Mouse (Mus musculus): Measurements from ENCODE around the gene Pgs1. TPM values are rescaled to one million over a fixed set of nuclear protein-coding genes. Genes with fewer than 3 reads are reported as not detected.

Gene Pgs1
- total RNA-seq, 2 experiments from 2014 or later: 82.8 to 86.3 TPM

DNA sequence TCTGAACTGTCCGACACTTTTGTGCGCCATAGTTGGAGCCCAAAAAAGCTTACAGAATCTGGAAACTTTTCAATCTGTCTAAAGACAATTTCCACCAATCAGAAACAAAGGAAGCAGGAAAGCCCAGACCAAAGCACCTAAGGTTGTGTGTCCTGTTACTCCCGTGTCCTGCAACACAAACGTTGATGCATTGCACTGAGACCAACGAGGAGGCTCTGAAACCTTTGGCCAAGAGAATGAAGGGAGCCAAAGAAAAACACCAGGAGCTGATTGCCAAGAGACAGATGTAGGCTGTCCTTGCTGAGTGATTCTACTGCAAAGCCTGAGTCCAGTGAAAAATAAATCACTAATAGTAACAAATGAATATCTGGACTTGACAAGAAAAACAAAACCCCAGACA is 12.5 kb upstream of the Pgs1 start:
- no peak for DNase-seq (ENCODE audit: low spot score in 2 of 2)
- intact Hi-C loops (cut with DNase I): loop anchor here (5.0 kb wide), 1 partner anchor 124 kb away; no protein-coding TSS in a partner anchor

DNA sequence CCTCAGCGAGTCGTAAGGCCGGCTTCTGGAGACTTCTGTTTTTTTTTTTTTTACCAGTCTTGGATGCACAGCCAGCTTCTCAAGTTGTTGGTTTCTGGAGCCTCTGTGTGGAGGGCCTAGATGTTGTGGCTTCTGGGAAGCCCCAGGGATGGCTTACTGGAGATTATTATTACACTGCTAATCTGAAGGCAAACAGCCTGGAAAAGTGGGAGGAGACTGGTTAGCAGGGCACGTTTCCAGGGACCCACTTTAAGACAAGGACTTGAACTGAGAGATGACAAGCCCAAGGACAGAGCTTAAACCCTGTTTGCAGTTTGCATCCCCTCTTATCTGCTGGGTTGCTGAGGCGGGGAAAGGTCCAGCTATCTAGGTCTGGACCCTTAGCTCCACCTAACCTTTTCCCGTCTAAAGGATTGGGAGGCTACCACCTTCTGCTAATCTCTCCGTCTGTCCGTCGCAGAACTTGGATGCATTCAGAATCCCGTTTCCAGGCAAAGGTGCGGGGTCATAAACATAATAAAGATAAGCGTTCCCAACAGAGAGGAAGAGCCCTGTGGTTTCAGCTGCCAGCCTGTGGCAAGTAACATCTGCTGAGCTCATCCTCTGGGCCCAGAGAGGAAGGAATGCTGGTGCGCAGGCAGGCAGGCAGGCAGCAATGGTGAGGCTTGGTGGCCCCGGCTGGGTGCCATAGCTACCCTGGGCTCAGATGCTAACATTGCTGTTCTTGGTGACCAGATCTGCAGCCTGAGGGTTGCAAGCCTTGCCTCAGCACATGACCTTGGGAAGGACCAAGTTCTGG is 11.6 kb upstream of the Pgs1 start:
- no peak for DNase-seq (ENCODE audit: low spot score in 2 of 2)
- intact Hi-C loops (cut with DNase I): loop anchor here (5.0 kb wide), 1 partner anchor 123 kb away; no protein-coding TSS in a partner anchor

DNA sequence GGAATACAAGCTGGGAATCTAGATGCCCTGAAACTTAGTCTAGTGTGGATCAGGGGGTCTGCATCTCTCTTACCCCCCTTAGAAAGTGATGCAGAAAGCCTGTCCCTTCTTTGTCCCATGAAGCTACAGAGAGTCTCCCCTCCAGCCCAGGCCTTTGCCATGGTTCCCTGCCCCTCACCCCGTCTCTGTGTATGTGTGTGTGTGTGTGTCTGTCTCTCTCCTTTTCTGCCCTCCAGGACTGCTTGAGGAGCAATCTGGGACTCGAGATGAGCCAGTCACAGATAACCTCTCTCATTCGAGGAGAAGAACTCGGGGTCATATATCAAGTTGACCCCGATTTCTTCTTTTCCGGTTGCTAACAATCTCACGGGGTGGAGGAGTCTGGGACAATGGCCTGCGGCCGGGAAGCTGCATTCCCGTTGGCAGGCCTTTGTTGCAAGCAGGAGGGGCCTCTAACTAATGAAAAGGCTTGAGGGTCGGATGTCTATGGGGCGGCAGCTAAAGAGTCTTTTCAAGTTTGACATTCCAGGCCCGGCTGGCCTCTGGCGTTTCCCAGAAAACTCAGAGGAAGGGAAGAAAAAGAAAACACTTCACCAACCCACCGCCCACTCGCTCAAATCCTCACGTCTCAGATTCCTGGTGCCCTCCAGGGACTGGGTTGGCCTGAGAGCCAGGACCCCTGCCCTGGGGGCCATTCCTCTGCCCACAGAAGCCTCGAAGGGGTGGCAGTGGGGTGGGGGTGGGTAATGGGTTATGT is 10.7 kb upstream of the Pgs1 start:
- DNase-seq (ENCODE audit: low spot score in 2 of 2): no peak
- intact Hi-C loops (cut with DNase I): no loop called here

DNA sequence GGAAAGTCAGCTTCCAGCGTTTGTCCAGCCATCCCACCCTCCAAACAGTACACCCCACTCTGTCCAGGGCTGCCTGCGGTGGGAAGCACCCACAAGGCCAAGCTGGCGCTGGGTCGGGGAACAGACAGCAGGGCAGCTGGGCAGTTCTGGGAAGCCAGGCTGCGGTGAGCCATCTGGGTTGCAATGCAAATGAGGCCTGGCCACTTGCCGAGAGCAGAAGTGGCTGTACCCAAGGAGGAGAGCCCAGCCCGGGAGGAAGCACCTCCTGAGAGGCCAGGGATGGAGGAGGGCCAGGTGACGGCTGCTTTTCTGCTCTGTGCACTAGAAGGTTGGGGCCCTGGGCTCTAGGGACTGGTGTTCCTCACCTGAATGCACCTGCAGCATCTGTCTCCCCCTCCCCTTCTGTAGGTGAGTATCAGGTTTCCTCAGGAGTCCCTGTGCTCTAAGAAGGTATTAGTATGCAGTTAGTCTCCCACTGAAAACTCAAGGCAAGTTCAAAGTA is 10.0 kb upstream of the Pgs1 start:
- intact Hi-C loops (cut with DNase I): no loop called here

DNA sequence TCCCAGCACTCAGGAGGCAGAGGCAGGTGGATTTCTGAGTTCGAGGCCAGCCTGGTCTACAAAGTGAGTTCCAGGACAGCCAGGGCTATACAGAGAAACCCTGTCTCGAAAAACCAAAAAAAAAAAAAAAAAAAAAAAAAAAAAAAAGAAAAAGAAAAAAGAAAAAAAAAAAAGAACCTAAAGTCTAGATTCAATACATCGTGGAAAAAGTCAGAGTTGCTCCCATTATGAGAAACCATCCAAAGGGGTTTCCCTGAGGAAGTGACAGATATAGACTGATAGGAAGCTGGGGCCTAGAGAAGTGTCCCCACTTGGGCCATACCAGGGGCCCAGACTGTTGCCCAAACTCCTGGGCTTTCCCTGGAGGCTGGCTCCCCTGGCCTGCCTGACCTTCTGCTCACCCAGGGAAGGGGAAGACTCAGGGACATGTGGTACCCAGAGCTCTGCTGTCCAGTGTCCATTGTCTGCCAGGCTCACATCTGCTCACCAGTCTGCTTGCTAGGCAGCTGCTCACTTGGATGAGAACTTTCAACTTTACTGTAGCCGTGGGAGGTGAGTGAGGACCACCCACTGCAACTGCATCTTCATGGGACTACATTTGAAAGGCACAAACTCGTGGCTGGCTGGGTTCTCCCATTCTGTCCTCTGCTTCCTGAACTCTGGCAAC is 8.3 kb upstream of the Pgs1 start:
- intact Hi-C loops (cut with DNase I): no loop called here
- no peak for DNase-seq (ENCODE audit: low spot score in 2 of 2)

More for the DNA sequence above, 10.0 kb upstream of the Pgs1 start:
- peak; percentile 36 to 49 for DNase-seq (ENCODE audit: low spot score in 2 of 2)

DNA sequence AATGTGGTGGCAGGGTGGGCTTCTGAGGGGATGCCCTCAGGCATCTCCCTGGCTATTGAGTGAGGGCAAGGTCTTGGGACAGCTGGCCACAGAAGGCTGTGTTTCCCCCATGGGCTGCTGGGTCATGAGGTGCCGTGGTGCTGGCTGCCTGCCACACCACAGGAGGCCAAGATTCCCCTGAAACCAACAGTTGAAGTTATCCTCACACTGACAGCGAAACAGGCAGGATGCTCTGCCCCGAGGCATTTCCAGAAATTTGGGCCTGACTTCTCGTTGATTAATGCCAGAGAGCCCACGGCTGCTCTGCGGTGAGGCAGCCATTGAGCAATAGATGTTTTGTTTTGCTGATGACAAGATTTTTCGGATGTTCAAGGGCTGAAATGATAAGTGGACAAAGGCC is 6.7 kb upstream of the Pgs1 start:
- intact Hi-C loops (cut with DNase I): no loop called here
- DNase-seq (ENCODE audit: low spot score in 2 of 2): no peak

DNA sequence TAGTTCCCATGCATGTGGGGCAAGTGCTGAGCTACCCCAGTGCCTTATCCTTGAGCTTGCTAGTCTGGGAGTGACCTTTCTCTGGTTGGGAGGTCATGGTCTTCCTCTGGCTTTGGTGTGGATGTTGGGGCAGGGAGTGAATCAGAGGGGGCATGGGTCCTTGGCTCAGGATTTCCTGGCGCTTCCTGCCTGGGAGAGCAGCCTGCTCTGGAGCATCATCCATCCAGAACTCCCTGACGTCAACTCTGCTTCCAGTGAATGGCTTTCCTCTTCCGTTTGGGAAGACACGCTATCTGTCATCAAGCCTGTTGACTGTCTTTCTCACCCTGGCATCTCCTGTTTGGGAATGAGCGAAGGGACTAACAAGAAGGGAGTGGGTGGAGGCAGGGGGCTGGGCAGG is 3.7 kb upstream of the Pgs1 start:
- DNase-seq (ENCODE audit: low spot score in 2 of 2): no peak
- intact Hi-C loops (cut with DNase I): no loop called here

DNA sequence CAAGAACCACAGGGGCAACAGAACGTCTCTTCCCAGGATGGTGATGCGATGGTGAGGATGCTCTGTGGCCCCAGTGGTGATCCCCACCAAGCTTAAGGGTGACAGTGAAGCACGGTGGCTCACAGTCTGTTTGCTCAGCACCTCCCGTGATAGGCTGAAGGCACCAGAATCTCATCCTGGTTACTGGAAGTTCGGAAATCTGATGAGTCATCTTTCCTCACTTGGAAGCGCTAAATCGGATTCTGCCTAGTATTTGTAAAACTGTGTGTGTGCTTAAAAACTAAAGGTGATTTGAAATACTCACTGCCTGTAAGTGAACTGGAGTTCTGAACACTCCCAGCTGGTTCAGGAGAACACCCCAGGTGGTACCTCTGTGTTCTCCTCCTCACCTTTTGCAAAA is 2.3 kb upstream of the Pgs1 start:
- intact Hi-C loops (cut with DNase I): no loop called here
- DNase-seq (ENCODE audit: low spot score in 2 of 2): no peak

DNA sequence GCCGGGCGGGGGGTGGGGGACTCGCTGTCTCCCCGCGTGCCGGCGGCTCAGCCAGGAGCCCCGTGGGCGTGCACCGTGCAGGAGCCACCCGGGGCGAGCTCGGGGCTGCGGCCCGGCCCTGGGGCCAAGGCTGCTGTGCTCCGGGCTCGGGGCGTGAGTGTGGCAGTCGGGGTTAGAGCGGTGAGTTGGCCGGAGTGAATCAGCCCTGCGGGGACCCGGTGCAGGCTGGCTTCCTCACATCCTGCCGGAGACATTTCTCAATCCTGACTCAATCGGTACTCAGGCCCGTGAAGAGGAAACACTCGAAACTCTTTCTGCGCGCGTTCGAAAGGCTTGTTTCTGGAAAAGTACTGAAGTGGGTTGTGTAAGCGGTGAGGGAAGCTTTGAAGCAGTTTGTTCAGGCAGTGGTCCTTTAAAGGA is 950 bp downstream of the Pgs1 start:
- intact Hi-C loops (cut with DNase I): loop anchor here (5.0 kb wide), 1 partner anchor 115 kb away; the partner anchor contains the start of gene Tha1
- DNase-seq (ENCODE audit: low spot score in 2 of 2): no peak

DNA sequence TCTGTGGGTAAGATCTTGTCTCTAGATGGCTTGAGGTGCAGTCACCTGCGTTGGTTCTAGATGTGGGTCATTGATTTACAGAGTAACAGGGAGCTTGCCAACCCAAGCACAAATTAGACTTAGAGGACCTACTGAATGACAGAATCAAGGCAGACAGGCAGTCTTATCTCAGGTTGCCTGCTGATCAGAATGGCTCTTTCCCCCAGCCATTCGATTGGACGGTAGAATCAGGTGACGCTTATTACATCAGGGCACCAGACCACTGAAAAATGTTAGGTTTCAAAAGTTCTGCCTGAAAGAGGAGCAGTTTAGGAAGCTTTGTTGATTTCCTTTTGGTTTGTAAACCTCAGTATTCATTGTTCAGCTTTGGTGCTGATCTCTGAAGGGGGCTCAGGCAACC is 1.9 kb downstream of the Pgs1 start:
- intact Hi-C loops (cut with DNase I): loop anchor here (5.0 kb wide), 1 partner anchor 116 kb away; the partner anchor contains the start of gene Tha1
- DNase-seq (ENCODE audit: low spot score in 2 of 2): no peak

DNA sequence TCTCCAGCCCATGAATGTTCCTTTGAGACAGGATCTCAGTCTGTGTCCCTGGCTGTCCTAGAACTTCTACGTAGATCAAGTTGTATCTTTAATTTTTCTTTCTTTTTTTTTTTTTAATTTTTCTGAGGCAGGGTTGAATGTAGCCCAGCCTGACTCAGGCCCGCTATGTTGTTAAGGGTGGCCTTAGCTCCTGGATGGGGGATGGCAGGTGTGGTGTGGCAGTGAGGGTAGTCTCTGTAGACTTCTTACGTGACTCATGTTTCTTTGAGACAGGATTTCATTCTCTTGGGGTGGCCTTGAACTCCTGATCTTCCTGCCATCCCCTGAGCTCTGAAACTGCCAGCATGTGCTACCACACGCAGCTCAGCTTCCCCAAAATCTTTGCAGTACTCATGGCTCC is 3.1 kb downstream of the Pgs1 start:
- DNase-seq (ENCODE audit: low spot score in 2 of 2): no peak
- intact Hi-C loops (cut with DNase I): loop anchor here (5.0 kb wide), 1 partner anchor 117 kb away; the partner anchor contains the start of gene Tha1

DNA sequence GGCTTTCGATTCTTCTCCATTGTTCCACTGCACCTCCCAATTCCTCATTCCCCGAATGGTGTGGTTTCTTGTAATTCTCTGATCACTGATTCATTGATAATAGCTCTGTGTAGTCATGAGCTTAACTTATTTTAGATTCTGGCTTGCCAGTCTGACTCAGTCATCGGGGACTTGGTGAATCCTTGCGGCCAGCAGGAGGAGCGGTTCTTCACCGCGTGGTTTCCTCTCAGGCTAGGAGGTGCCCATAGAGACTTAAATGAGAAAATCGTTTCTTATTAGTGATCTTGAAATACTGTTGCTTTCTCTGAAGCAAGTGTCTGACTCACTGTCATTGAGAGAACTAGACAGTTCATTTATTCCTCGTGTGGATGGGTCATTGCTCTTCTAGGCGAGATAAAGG is 3.8 kb downstream of the Pgs1 start:
- intact Hi-C loops (cut with DNase I): loop anchor here (5.0 kb wide), 1 partner anchor 118 kb away; the partner anchor contains the start of gene Tha1
- DNase-seq (ENCODE audit: low spot score in 2 of 2): no peak

DNA sequence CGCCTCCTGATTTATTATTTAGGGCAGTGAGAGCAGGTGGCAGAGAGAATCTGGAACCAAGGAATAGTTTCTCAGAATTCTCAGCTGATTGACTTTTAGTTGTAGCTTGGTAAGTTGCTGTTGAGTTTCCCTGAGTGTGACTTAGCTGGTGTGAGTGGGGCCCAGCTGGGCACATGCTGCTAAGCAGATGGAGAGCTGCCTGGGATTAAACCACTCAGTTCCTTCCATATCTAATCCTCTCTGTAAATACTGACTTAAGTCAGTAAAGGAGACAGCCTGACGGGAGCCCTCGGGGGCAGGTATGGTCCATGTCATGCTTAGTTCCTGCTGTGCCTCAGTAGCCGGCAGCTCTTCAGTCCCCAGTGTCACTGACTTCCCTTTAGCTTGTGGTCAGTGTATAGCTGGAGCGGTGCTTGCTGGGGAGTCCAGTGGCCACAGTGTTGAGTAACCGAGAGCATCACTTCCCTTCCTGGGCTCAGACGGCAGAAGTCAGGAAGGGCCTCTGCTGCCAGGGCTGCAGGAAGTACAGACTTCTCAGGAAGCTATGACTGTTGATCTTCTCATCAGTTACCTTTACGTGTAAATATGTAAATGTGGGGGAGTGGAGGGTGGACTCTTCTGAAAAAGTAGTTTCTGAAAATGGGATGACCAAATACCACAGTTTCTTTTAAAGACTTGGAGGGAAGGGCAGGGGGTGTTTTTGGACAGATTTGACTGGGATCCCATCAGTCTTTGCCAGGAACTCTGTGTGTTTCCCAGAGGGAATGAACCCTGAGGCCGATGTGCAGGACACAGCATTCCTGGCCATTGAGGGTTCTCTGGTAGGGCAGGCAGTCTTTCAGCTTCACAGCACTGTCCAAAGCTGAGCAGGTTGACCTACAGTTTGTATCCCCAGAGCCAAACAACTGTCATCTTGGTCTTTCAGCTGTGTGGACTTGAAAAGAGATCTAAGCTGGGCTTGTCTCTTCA is 5.7 kb downstream of the Pgs1 start:
- no peak for DNase-seq (ENCODE audit: low spot score in 2 of 2)
- intact Hi-C loops (cut with DNase I): no loop called here

DNA sequence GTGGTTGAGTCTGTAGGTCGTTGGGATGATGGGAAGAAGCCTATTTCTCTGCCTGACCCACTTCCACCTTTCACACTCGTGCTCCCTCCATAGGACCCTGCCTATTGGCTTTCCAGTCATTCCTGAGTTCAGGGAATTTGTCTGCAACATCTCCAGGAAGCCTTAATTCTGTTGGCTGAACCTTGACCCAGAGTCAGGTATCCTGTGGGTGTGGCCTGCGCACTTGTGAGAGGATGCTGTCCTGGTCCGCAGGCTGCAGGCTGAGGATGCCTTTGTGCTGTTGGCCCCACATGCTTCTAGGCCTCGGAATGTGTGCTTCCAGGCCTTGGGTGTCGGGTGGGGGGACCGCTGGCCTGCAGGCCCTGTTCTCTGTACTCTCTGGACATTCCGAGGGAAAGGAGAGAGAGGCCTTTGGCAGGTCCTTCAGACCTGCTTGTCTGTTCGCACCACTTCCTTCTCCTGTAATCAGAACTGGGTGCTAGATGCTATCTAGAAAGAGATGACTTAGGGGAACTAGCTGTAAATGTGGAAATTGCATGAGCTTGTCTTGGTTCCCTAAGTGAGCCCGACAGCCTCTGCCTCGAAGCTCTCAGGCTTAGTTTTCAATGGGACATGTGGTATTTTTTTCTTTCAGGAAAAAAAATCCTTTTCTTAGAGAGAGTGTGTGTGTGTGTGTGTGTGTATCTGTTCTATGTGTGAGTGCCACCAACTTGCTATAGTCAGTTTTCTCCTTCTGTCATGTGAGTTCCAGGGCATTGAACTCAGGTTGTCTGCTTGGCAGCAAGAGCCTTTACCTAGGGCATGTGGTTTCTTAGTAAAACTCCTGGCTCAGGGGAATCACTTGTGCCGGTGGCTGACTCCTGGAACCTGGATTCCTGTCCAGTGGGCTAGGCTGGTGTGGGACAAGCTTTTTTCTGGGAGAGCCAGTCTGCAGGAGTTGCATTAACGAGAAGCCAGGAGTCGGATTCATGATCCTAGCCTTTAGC is 7.4 kb downstream of the Pgs1 start:
- intact Hi-C loops (cut with DNase I): no loop called here

DNA sequence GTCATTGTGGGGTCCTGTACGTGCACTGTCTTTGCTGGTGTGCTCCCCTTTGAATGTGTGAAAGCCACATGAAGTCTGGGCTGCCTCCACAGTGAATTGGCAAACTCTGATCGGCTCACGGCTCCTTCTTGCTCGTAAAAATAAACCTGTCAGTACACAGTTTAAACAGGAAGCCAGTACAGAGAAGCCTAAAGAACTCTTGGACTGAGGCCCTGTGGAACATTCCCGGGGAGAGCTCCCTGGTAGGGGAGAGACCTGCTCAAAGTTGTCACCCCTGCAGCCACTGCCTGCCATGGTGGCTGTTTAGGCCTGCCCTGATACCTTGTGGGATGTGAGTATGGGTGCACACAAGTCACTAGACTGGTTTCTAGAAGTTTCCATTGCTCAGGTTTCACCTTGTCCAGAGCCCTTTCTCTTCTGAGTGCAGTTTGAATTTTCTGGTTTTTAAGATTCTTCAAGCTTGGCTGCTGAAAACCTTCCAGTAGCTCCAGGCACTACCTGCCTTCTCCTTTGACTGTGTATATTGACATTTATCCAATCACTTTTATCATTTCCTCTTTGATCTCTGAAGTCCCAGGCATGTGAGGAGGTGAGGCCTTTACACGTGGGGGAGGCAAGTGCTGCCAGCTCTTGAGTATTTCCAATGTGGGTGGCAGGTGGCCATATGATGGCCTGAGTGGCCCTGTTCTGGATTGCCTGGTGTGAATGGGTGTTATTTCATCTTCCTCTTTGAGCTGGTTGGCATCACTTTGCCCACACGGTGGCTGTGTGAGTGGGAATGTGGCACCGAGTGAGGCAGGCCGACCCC is 8.4 kb downstream of the Pgs1 start:
- peak; percentile 25 to 40 for DNase-seq (ENCODE audit: low spot score in 2 of 2)
- intact Hi-C loops (cut with DNase I): no loop called here

More for the DNA sequence above, 7.4 kb downstream of the Pgs1 start:
- DNase-seq (ENCODE audit: low spot score in 2 of 2): no peak

DNA sequence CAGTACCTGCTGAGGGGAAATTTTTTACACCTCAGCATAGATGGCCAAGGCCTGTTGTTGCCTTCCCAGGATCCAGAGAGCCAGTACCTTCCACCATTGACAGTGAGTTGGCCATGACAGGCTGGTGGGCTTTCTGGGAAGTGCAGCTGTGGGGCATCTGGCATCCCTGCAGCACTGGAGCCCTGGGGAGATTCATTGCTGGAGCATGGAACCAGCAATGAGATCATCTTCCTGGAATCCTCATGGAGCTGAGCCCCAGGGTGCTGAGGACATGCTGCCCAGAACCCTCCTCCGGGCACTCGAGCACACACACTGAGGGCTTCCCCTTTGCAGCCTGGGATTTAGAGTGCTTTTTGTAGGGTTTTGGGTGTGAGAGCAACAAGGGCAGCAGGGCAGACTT is 9.2 kb downstream of the Pgs1 start:
- DNase-seq (ENCODE audit: low spot score in 2 of 2): no peak
- intact Hi-C loops (cut with DNase I): no loop called here

DNA sequence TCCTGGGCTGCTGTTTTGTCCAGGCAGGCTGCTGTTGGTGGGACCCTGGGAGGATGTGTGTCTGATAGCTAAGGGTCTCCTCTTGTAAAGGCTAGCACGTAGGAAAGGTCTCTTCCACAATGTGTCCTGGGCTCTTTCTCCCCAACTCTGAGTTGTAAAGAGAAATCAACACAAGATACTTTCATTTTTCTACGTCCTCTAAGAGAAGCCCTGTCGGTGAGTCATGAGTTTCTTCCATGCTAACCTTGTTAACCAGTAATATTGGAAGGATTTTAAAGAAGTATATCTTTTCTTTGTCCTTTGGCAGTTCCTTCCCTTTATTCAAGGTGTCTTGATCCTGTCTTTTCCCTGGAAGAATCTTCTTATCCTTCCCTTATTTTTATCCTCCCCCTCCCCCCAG is 9.6 kb downstream of the Pgs1 start:
- DNase-seq (ENCODE audit: low spot score in 2 of 2): no peak
- intact Hi-C loops (cut with DNase I): no loop called here

Data from left cerebral cortex, postnatal 36 days (tissue).